Mouse (Mus musculus) embryo, embryonic 9.5 days (tissue): Measurements from ENCODE around the gene Pidd1.
A peak's percentile ranks its signal among the peaks of the same experiment; 100 is the strongest.

Source experiments
- DNase-seq: peaks from one replicate; pipeline ENCODE4 v3.0.0-alpha.2; 2017; ENCODE audit errors: extremely low spot score

Gene Pidd1

DNA sequence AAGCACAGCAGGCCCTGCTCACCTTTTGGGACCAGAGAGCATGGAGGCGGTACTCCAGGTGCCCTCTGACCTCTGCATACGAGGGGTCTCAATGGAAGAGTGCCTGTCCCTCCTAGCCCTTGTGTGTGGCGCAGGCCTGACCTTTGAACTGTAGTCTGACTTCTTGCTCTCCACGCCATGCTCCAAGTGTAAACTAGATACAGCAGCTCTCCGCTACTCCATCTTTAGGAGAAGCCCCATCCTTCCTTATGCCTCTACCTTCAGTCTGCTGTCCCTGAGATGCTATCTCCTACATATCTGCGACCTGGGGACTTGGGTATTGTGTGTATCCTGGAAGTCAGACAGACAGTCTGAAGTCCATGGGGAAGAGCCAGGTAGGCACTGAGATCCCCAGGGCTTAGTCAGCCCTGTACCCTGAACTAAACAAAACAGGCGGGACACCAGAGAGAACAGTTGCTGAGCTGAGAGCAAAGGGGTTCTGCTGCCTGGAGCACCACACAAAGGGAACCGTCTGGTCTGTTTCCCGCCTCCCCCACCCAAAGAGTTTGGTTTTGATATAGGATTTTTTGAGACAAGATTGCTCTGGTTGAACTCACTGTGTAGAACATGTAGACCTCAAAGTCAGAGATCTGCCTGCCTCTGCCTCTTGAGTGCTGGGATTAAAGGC lies 7.8 kb downstream of the Pidd1 start:
- DNase-seq: no peak

DNA sequence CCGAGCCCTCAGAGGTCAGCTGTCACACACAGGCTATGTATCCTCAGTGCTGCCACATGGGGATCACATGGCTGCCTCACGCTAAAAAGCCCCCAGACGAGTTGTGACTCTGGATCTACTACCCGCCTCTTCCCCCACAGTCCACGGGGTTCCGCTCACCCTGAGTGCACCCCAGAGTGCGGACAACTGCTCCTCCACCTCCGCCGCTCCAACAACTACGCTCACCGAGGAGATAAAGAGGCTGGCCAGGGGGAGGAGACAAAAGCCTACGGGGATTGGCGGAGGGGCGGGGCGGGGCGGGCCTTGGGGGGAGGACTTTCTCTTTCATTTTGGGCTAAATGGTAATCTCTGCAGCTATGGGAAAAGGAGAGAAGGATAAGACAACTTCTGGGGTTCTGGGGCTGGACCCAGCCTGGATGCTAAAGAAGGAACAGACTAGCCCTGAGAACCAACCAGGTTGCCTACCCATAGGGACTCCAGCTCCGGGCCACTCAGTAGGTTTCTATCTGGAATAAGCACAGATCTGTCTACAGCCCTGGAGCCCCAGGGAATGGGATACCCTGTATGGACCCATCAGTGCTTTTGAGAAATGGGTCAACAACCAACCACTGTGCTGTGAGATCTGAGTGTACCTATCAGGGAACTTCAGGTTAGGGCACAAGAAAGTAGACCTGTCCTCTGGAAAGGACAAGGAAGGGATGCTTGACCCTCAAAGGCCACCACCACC lies 8.5 kb downstream of the Pidd1 start:
- DNase-seq: peak; percentile 69

DNA sequence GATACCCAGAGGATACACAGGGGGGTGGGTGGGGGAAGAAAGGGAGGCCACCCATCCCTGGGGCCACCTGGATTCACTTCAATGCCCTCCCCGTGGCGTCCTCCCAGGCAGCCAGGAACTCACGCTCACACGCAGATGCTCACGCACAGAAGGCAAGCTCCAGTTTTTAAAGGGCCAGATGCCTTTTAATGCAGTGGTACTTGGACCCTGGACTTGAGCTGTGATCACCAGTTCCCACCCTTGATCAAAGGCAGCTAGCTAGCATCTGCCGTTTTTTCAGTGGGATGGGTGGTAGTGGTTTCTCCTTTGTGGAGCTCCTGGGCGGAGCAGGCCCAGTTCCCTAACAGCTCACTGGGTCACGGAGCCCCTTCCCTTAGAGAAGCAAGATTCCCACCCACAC lies 9.4 kb downstream of the Pidd1 start:
- DNase-seq: no peak

DNA sequence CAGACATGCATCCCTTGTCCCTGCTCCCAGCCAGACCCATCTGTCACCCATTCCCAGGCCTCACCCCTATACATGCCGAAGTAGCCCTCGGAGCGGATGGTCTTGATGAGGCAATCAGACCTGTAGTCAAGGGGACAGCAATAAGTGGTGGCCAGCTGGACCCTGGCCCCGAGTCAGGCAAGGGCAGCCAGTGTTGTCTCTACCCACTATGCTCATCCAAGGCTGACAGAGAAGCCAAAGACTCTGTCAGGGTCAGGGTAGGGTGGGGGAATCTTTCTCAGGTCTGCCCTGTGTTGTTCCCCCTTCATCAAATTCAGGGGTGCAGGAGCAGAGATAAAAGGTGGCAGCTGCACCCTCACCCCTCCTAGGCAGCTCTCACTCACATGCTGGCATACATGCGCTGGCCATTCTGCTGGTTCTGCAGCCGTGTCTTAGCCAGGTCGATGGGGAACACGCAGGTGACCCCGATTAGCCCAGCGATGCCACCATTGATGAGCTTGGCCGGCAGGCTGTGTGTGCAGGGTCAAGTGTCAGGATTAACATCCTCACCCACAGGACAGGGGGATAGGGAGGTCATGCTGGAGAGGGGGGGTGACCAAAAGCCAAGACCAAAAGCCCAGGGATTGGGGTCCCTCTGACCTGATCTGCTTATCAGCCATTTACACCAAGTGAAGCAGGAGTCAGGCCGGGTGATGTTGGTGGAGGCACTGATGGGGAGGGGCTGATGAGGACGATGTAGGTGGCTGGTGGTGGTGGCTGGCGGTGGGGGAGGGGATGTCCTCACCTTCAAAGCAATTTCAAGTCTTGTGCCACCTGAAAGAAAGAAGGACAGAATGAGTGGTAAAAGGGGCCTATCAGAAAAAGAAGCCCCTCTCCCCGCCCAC lies 10.1 kb downstream of the Pidd1 start:
- no peak for DNase-seq

DNA sequence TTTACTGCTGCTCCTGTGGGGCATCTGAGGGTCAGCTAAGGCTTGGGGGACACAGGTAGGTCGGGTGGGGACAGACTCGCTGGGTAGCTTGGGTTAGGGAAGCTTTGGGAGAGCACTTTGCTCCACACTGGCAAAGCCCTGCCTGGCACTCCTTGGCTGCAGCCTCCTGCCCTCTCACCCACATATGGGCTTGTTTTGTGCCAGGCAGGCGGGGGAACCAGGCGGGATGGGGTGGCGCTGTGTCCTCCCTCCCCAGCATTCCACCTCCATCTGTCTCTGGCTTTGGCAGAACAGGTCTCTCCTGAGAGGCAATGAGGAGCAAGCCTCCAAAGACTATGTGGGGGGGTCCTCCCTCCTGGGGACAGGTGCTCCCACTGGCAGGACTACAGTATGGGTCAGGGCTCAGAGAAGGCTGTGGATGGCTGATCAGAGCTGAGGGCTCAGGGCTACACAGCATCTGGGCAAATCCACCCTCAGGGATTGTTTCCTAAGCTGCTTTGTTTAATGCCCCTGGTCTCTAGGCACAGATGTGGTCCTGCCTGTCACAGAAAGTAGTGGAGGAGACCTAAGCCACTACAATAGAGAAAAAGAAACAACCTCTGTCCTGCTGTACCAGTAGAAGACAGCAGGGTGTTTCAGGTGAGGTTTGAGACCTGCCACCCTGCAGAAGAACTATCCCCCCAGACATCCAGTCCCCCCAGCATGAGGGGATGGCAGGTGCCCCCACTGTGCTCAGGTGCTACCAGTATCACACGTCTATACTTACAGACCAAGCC lies 10.9 kb downstream of the Pidd1 start:
- DNase-seq: no peak

DNA sequence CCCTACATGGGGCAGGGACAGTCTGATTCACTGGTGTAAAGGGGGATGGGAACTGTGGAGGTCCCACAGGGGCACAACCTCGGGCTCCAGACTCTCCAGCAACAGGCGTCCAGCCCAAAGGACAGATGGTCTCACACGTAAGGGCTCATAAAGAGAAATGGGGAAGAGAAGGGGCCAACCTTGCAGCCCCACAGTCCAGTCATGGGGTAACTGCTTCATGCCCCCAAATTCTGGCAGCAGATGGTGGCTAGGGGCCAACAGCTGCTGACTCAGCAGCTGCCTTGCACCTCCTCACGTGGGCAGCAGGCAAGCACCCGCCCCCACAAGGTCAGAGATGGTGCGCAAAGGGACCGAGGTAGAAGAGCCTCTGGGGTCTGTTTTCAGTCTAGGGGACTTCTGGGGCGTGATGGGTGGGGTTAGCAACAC lies 11.6 kb downstream of the Pidd1 start:
- DNase-seq: no peak

DNA sequence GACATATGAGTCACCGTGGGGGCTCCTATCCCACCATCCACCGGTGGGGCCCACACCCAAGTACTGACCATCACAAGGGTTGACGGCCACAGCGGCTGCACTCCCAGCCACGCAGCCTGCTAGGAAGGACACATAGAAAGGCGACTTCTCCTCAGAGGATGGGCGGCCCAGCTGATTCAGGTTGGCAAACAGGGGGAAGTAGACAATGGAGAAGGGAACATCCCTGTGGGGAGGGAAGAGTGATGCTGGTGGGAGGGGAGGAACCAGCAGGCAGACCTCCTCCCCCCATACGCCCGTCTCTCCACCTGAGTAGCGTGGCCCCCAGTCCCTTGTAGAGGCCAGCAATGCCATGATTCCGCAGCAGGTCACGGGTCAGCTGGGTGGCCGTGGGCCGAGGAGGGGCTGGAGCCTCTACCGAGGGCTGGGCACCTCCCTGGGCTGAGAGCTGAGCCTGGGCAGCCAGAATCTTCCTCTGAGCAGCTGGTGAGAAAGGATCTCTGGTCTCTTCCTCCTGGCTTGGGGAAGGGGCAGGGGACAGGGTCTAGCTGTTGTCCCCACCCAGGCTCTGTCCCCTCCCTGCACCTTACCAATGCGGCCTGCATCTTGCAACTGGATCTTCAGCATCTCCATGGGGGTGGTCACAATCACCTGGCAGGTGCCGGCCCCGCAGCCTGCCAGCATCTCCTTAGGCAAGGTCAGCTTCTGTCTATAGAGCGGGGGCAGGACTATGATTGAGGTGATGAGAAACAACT lies 12.2 kb downstream of the Pidd1 start:
- DNase-seq: no peak

DNA sequence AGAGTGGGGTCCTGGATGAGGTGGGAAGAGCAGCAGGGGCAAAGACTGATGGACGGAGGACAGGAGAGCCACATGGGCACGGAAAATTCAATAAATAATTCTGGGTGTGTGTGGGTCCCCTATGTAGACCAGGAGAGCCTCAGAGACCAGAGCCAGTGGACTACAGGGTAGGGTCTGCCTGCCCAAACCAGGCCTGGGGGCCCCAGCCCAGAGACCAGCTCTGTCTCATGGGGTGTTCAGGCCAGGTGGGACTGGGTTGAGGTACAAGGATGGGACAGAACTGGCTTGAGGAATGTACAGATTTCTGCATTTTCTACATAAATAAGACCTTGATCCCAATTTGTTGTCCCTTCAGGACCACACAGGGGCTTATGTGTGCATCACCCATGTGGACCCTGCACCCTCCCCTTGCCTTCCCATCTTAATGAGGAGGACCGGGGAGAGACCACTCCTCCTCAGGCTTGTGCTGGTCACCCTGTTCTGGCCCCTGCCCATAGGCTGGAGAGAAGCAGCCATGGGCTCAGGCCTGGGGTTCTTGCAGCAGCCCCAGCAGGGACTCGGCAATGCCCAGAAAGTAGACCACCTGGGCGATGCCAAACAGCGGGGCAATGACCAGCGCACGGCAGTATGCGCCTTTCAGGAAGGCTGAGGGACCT lies 13.1 kb downstream of the Pidd1 start:
- no peak for DNase-seq

DNA sequence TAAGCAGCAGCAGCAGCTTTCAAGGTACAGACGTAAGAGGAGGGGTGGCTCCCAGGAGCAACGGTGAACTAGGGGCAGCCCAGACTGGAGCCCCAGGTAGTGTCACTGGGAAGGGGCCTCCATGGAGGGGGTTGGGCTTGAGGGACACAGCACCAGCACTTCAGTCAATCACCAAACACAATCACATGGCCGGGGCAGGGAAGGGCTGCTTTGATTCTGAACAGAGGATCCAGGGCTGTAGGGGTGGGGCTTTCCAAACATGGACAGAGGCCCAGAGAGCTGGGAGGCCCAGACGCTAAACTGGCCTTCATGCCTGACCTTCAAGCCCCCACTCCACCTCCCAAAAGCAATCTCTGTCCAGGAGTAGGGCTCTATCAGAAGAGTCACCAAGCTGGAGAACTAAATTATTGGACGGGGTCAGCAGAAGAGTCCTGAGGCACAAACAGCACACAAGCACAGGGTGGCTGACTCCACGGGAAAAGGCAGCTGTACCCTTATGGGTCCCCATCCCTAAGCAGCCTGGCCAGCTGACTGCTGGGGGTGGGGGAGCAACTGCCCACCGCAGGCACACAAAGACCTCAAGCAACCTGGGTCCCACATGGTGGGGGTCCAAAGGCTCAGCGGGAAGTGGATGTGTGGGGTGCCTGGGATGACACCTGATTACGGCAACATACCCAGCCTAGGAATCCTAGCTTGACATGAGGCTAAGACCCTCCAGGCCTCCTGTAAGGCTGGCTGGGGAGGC lies 13.8 kb downstream of the Pidd1 start:
- DNase-seq: no peak

DNA sequence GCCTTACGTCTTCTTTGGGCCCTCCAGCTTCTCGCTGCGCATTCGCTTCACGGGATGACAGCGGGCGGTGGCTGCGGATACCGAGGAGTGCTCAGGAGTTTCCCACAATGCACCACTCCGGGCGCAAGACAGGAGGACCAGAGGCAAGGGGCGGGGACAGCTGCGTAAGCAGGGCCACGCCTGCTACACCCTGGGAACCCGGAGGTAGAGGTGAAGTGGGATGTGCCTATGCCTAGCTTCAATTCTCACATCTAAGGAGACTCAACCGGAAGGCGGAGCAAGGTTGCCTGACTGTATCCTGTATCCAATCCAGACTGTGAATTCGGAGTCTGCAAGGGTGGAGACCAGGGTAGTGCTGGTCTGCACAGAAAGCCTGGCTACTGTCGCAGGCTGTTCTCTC lies 14.5 kb downstream of the Pidd1 start, which contains the start of gene Cend1:
Gene Cend1 (minus strand): TSS at position 182 of the 400 bp plus-strand sequence.
- DNase-seq: peak; percentile 68

DNA sequence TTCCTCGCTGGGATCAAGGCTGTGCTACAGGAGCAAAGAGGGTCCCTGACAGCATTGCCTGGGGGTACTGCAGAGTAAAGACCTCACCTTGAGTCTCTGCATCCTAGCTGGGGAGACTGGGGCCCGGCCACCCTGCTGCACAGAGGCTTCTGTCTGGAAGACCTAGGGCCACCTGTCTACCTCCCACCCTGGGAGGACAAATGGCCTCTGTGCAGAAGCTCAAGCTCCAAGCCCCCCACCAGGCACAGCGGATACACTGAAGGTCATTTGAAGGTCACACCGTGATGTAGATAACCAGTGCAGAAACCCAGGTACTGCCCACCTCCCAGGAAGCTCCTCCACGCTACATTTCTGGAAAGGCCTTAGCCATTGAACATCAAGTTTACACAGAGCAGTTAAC lies 15.1 kb downstream of the Pidd1 start:
- no peak for DNase-seq

DNA sequence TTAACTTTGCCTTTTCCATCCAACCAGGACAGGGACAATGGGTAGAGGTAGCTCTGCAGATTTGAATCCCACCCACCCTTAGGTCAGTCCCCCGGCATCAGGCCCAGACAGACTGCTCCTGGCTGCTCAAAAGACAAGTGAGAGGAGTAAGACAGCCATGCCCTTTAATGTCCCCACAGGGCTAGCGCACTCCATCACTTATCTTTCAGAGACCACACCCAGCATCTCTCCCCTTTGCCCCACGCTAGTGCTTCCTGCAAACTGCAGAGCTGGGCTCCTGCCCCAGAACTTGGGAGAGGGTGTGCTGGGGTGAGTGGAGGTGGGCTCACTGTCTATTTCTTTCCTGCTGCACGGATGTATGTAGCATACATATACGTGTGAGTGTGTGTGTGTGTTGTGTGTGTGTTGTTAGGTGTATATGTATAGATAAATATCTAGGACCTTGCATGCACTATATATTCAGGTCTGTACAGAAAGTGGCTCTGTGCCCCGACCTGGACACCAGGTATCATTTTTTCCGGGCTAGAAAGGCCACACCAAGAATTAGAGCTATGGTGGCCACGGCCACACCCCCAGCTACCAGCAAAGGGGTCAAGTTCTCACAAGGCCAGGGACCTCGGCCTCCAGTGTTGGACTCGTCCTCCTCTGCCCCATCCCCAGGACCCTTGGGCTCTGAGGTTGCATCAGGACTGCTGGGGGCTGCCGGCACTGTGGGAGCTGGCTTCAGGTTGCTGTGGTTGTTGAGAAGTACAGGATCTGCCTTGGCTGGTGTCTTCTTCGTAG lies 16.7 kb downstream of the Pidd1 start:
- no peak for DNase-seq

DNA sequence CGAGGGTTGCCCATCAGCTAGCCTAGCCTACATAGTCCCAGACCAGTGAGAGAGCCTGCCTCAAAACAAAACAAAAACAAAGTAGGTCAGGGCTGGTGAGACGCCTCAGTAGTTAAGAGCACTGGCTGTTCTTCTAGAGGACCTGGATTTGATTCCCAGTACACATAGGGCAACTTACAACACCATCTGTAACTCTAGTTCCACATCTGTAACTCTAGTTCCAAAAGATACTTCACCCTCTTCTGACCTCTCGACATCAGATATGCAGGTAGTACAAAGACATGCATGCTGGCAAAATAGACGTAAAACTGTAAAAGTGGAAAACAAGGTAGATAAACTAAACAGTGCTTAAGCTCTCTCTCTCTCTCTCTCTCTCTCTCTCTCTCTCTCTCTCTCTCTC lies 20.0 kb downstream of the Pidd1 start:
- no peak for DNase-seq

DNA sequence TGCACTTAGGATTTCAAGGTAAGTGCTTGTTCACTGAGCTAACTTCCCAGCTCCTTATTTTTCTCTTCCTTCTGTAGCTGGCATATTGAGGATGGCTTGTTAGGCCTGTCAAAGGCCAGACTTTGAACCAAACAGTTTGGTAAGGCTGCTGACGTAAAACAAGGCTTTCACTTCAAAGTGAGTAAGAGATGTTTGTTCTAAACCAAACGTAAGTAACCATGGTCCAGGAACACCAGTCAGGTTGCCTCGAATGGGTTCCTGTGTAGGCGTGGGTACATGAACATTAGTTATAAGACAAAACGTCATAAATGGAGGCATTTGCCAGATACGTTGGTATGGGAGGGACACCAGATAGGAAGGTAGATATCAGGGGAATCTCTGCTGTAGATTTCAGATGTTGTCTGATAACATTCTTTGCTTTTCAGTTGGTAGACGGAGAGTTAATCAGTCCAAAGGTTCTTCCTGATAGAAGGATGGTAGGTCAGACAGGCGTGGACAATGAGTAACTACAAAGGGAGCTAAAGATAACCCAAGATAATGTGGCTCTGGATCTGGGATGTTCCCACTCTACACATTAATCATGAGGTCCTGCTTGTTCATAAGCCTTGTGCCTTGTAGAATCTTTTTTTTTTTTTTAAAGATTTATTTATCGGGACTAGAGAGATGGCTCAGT lies 23.7 kb downstream of the Pidd1 start:
- DNase-seq: no peak

DNA sequence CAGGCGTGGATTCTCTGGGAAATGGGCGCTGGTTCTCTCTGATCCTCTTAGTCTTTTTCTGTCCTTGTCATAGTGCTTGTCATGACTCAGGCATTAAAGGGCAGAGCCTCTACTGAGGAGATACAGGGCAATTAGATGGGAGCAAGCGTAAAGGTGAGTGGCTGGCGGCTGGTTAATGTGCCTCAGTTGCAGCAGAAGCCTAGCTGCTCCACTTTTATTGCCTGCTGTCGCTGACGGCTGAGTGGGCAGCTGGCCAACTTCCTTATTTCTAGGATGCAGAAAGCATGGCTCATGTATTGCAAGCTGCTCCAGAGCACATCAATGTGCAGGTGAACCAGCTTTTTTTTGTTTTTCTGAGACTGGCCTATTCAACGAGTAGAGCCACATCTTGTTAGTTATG lies 24.9 kb downstream of the Pidd1 start:
- DNase-seq: no peak

DNA sequence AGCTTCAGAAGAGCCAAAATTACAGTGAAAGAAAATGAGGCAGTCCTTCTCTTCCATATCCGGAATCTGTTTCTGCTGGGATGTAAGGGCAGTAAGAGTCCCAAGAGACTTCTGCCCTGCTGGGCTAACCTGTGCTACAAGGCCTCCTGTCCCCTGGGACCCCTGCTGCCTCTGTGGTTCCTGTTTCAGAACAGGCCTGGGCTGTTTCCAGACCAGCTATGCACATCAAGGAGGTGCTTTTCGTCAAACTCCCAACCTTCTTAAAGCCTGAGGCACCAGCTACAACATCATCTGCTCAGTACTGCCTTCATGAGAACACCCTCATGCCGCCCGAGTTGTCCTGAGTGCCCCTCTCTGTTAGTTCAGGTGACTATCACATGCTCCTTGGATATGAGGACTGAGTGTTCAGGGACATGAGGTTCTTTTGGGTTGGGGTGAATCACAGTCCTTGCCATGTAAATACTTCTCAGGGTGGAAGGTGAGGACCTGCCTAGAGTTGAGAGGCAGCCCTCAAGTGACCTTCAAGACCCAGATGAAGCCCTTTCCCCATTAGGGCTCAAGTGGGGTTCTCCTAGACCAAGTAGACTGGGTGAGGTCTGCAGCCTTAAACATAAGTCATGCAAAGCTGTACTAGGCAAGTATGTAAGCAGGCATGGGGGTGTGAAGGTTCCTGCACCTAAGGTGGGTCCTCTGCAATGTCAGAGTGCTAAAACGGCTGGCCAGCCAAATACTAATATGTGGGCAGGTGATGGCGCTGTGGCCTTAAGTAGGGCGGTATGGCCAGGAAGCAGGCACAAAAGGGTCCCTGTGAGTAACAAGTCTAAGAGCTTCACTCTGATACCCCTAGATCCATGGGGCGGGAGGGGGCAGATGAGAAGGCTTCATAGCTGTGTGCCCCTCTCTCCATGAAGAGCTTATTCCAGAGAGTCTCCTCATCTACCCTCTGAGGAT lies 25.8 kb downstream of the Pidd1 start:
- no peak for DNase-seq

DNA sequence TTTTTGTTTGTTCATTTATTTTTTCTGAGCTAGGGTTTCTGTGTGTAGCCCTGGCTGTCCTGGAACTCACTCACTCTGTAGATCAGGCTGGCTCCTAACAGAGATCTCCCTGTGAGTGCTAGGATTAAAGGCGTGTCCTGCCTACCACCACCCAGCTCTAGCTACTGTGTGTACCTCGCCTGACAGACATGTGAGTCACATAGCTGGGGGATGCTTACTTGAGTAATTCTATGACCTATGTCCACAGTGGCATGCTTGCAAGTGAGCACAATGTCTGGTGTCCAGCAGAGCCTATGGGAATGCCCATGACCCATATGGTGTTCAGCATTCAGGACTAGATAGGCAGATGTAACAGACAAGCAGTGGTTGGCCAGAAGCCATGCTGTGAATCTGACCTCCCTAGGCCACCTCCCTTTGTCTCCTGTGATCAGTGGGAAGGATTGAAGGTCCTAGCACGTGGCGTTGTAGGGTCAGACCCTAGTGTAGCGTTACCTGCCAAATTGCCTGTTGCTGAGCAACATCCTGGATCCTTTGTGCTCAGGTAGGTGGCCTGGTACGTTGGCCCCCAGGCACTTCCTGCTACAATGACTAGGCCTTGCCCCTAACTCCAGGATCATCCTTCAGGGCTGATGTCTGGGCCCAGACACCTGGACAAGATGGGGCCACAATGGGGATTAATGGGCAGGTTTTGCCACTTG lies 27.5 kb downstream of the Pidd1 start:
- DNase-seq: no peak
